Mouse (Mus musculus) embryonic facial prominence, embryonic 12.5 days (tissue): ENCODE data around the gene 4930544D05Rik. TPM values are rescaled to one million over a fixed set of nuclear protein-coding genes. Genes with fewer than 3 reads are reported as not detected.
A peak's percentile ranks its signal among the peaks of the same experiment; 100 is the strongest.

ENCODE experiments used
- ATAC-seq: fragments of 200-750 bp; cut with Nextera tagmentation; 2 replicates; pipeline ENCODE4 v1.8.0; 2017; ENCODE audit not compliant: insufficient number of reproducible peaks, insufficient read depth, low FRiP score, low TSS enrichment
- H3K27ac ChIP-seq: fragments of 300-500 bp; sonication (generic); 2 replicates; pipeline ENCODE4 v1.5.1; 2016; ENCODE audit warnings: mild to moderate bottlenecking
- H3K27me3 ChIP-seq: fragments of 300-500 bp; sonication (generic); 2 replicates; pipeline ENCODE4 v1.6.1; 2016; ENCODE audit warnings: mild to moderate bottlenecking, moderate library complexity
- H3K36me3 ChIP-seq: fragments of 300-500 bp; sonication (generic); 2 replicates; pipeline ENCODE4 v1.6.1; 2016; ENCODE audit warnings: mild to moderate bottlenecking
- H3K4me1 ChIP-seq: fragments of 300-500 bp; sonication (generic); 2 replicates; pipeline ENCODE4 v1.6.1; 2016
- H3K4me2 ChIP-seq: fragments of 300-500 bp; sonication (generic); replicated peaks from 2 replicates; pipeline ENCODE4 v1.6.1; 2016; ENCODE audit warnings: mild to moderate bottlenecking, moderate library complexity
- H3K4me3 ChIP-seq: fragments of 300-500 bp; sonication (generic); 2 replicates; pipeline ENCODE4 v1.5.1; 2016; ENCODE audit warnings: mild to moderate bottlenecking
- H3K9ac ChIP-seq: fragments of 300-500 bp; sonication (generic); 2 replicates; pipeline ENCODE4 v1.6.1; 2016; ENCODE audit warnings: mild to moderate bottlenecking, moderate library complexity
- H3K9me3 ChIP-seq: fragments of 300-500 bp; sonication (generic); 2 replicates; pipeline ENCODE4 v1.6.1; 2016; ENCODE audit warnings: mild to moderate bottlenecking, moderate library complexity
- WGBS: fragments of 180-500 bp; shearing (Covaris S2); methylation state at CpG from one replicate; pipeline ENCODE4 v1.1.7; 2016; 5-methylcytosine and 5-hydroxymethylcytosine counted together
- polyA plus RNA-seq: library from polyadenylated mRNA; unstranded; fragments of >200 nt; fragmentation: Nextera tagmentation; extraction: Ambion mirVana; gene quantifications from 2 replicates; pipeline ENCODE4 v1.2.1, GENCODE M21; 2016

4930544D05Rik gene
- polyA plus RNA-seq, 1 experiment from 2014 or later, result not detected

- peaks cover 27% of the 10 kb centered on the region for H3K4me1 ChIP-seq
- peaks cover 52% of the 10 kb centered on the region for H3K36me3 ChIP-seq
- no peak for ATAC-seq
- peak overlapping the region; percentile 85 for H3K4me2 ChIP-seq
- peak overlapping the region; percentile 94; the same call in 1 of the 2 replicates for H3K27ac ChIP-seq
- H3K9ac ChIP-seq, result peak overlapping the region; percentile 88
- WGBS, result 90% methylated on average over 12 of the region's 12 CpGs
- H3K9me3 ChIP-seq, result no peaks in the 10 kb centered on the region
- no peaks in the 10 kb centered on the region for H3K27me3 ChIP-seq
- peak overlapping the region; percentile 81 for H3K4me3 ChIP-seq
Observed at GRCm38 (mm10) chr11:70645461-70646258, 30.0 kb downstream of the 4930544D05Rik start.

GRCm38 (mm10) chr11:70646259-70646555, 30.6 kb downstream of the 4930544D05Rik start:
- Histone ChIP-seq H3K4me2 (peak overlapping the region; percentile 85), H3K27ac (peak overlapping the region; percentile 94; the same call in 1 of the 2 replicates), H3K36me3 (peaks cover 57% of the 10 kb centered on the region), H3K9ac (peak overlapping the region; percentile 88), H3K27me3 (no peaks in the 10 kb centered on the region), H3K9me3 (no peaks in the 10 kb centered on the region), H3K4me1 (peaks cover 29% of the 10 kb centered on the region), H3K4me3 (peak overlapping the region; percentile 81)
- no peak; the same call in 1 of the 2 replicates for ATAC-seq
- WGBS, result 15% methylated on average over 3 of the region's 3 CpGs

- peaks cover 31% of the 10 kb centered on the region for H3K4me1 ChIP-seq
- no peaks in the 10 kb centered on the region for H3K27me3 ChIP-seq
- under 1% methylated on average over 63 of the region's 63 CpGs for WGBS
- peak within 1 kb of the TSS; percentile 81 for H3K4me3 ChIP-seq
- H3K36me3 ChIP-seq, result peaks cover 64% of the 10 kb centered on the region
- peak within 1 kb of the TSS; percentile 88 for H3K9ac ChIP-seq
- no peaks in the 10 kb centered on the region for H3K9me3 ChIP-seq
- peak within 1 kb of the TSS; percentile 94 for H3K27ac ChIP-seq
- H3K4me2 ChIP-seq, result peak within 1 kb of the TSS; percentile 98
- peak; percentile 79 for ATAC-seq
Observed at GRCm38 (mm10) chr11:70646691-70647650, 31.3 kb downstream of the 4930544D05Rik start, which contains the start of the genes Rnf167 and Slc25a11. Gene Rnf167, plus strand, starts transcription at chr11:70647235. Gene Slc25a11, minus strand, starts transcription at chr11:70647479.

- ATAC-seq, result no peak
- 5% methylated on average over 28 of the region's 28 CpGs for WGBS
- Histone ChIP-seq H3K4me1 (peaks cover 40% of the 10 kb centered on the region), H3K9ac (peak overlapping the region; percentile 84), H3K27me3 (no peaks in the 10 kb centered on the region), H3K4me2 (peak overlapping the region; percentile 98), H3K36me3 (peaks cover 67% of the 10 kb centered on the region), H3K9me3 (no peaks in the 10 kb centered on the region), H3K27ac (peak overlapping the region; percentile 94), H3K4me3 (peak overlapping the region; percentile 81)
Observed at GRCm38 (mm10) chr11:70647716-70648420, 32.2 kb downstream of the 4930544D05Rik start.

GRCm38 (mm10) chr11:70648512-70648911, 32.9 kb downstream of the 4930544D05Rik start:
- Histone ChIP-seq H3K4me3 (peak overlapping the region; percentile 81), H3K4me1 (peaks cover 41% of the 10 kb centered on the region), H3K9ac (0 out of 2 replicates have a peak overlapping the region, but pooled peaks have one; percentile 84), H3K27me3 (no peaks in the 10 kb centered on the region), H3K36me3 (peaks cover 63% of the 10 kb centered on the region), H3K4me2 (peak overlapping the region; percentile 98), H3K27ac (no peak overlapping the region), H3K9me3 (no peaks in the 10 kb centered on the region)
- no peak for ATAC-seq
- 83% methylated on average over 4 of the region's 4 CpGs for WGBS

GRCm38 (mm10) chr11:70649185-70649734, 33.6 kb downstream of the 4930544D05Rik start:
- Histone ChIP-seq H3K9ac (no peak overlapping the region), H3K27ac (no peak overlapping the region), H3K27me3 (no peaks in the 10 kb centered on the region), H3K4me1 (peaks cover 41% of the 10 kb centered on the region), H3K4me3 (0 out of 2 replicates have a peak overlapping the region, but pooled peaks have one; percentile 12), H3K9me3 (no peaks in the 10 kb centered on the region), H3K36me3 (peaks cover 58% of the 10 kb centered on the region), H3K4me2 (0 out of 2 replicates have a peak overlapping the region, but pooled peaks have one; percentile 98)
- 81% methylated on average over 8 of the region's 8 CpGs for WGBS
- ATAC-seq, result no peak

GRCm38 (mm10) chr11:70650322-70651175, 34.9 kb downstream of the 4930544D05Rik start:
- ATAC-seq, result no peak
- Histone ChIP-seq H3K9ac (no peak overlapping the region), H3K9me3 (no peaks in the 10 kb centered on the region), H3K27ac (0 out of 2 replicates have a peak overlapping the region, but pooled peaks have one; percentile 38), H3K4me2 (no peak overlapping the region), H3K4me1 (peaks cover 36% of the 10 kb centered on the region), H3K27me3 (no peaks in the 10 kb centered on the region), H3K36me3 (peaks cover 45% of the 10 kb centered on the region), H3K4me3 (no peak overlapping the region)
- 81% methylated on average over 12 of the region's 12 CpGs for WGBS

GRCm38 (mm10) chr11:70651391-70651790, 35.7 kb downstream of the 4930544D05Rik start:
- Histone ChIP-seq H3K9me3 (no peaks in the 10 kb centered on the region), H3K4me3 (no peak overlapping the region), H3K4me2 (peak overlapping the region; percentile 97; the same call in 1 of the 2 replicates), H3K36me3 (peaks cover 43% of the 10 kb centered on the region), H3K4me1 (peaks cover 37% of the 10 kb centered on the region), H3K27ac (no peak overlapping the region), H3K9ac (no peak overlapping the region), H3K27me3 (no peaks in the 10 kb centered on the region)
- whole genome bisulfite sequencing, result 68% methylated on average over 2 of the region's 2 CpGs
- ATAC-seq, result no peak

- Histone ChIP-seq H3K27ac (peak overlapping the region; percentile 99), H3K9me3 (no peaks in the 10 kb centered on the region), H3K36me3 (peaks cover 43% of the 10 kb centered on the region), H3K4me3 (peak overlapping the region; percentile 99), H3K4me2 (peak overlapping the region; percentile 97), H3K27me3 (no peaks in the 10 kb centered on the region), H3K4me1 (peaks cover 46% of the 10 kb centered on the region), H3K9ac (peak overlapping the region; percentile 98)
- no peak for ATAC-seq
- WGBS, result 46% methylated on average over 12 of the region's 12 CpGs
Observed at GRCm38 (mm10) chr11:70652029-70652883, 36.6 kb downstream of the 4930544D05Rik start.
